Mouse (Mus musculus) lung, postnatal 14 days (tissue): ENCODE results near the gene N4bp2l2.
"Not testable (repeated sequence)": the region's sequence is repeated elsewhere in the genome, so short reads cannot be mapped to it uniquely, and the experiment has no call there.

ENCODE experiments used
- DNase-seq: peaks from one replicate; pipeline ENCODE4 v3.0.0; 2021

Gene N4bp2l2

DNA sequence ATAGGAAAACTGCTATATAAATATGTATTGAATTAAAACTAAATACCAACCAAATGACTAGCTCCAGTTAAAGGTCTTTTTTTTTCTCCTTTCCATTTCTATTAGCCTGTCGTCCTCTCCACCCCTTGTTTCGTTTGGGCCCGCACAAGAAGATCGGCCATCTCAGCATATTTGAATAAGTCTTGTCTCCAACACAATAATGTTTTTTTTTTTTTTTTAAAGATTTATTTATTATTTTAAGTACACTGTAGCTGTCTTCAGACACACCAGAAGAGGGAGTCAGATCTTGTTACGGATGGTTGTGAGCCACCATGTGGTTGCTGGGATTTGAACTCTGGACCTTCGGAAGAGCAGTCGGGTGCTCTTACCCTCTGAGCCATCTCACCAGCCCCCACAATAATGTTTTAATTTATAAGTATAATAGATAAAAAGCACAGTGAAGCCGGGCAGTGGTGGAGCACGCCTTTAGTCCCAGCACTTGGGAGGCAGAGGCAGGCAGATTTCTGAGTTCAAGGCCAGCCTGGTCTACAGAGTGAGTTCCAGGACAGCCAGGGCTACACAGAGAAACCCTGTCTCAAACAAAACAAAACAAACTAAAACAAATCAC lies at the start of gene N4bp2l2:
N4bp2l2 (minus strand) TSS at position 51 of the 607 bp plus-strand sequence.
- DNase-seq, result not testable (repeated sequence)

GRCm38 (mm10) chr5:150713431-150713830 lies 47.4 kb upstream of the N4bp2l2 start:
- peak; percentile 14 for DNase-seq

- DNase-seq, result no peak
These were observed 45.5 kb upstream of the N4bp2l2 start for GRCm38 (mm10) chr5:150711503-150711902.

DNA sequence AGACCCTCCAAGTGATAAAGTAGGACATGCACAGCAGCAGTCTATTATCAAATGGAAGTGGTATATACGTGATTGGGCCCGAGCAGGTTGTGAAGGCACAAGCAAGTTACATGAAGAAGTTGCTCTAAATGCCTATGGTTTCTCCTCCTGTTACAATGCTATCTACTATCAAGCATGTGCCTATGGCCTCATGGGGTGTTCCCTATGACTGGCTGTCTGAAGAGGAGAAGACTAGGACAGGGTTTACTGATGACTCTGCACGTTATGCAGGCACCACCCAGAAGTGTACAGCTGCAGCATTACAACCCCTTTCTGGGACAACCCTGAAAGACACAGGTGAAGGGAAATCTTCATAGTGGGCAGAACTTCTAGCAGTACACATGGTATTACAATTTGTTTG lies 41.2 kb upstream of the N4bp2l2 start:
- not testable (repeated sequence) for DNase-seq

GRCm38 (mm10) chr5:150706651-150707050 lies 40.7 kb upstream of the N4bp2l2 start:
- DNase-seq, result peak; percentile 2

GRCm38 (mm10) chr5:150702714-150703113 lies 36.7 kb upstream of the N4bp2l2 start:
- DNase-seq, result peak; percentile 51

GRCm38 (mm10) chr5:150693277-150693676 lies 27.3 kb upstream of the N4bp2l2 start:
- no peak for DNase-seq

DNA sequence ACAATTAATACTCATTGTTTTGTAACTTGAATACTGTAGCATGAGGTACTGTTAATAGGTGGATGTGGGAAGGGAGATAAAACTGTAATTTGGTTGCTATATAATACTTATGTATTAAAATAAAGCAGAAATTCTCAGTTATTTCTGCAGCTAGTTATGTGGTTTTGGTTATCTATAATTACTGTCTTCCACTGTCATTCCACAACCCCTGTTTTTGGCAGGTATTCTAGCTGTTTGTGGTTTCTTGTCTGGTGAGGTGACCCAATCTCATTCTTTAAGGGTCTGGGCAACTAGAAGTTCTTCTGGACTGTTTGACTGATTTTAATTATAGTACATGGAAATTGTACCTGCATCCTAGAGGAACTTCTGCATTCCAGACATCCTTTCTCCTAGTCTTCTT lies 24.7 kb upstream of the N4bp2l2 start:
- no peak for DNase-seq

DNA sequence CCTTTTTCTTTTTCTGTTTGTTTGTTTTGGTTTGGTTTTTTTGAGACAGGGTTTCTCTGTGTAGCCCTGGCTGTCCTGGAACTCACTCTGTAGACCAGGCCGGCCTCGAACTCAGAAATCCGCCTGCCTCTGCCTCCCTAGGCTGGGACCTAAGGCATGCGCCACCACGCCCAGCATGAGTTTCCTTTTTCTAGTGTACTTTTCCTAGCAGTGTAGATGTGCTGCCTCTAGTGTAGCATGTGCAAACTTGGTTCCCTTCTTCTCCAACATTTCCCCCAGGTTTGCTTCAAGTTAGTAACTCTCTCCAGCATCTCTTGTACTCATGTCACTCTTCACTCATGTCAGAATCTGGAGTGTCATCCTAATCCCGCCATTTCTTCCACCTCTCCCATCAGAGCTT lies 16.9 kb upstream of the N4bp2l2 start:
- not testable (repeated sequence) for DNase-seq

DNA sequence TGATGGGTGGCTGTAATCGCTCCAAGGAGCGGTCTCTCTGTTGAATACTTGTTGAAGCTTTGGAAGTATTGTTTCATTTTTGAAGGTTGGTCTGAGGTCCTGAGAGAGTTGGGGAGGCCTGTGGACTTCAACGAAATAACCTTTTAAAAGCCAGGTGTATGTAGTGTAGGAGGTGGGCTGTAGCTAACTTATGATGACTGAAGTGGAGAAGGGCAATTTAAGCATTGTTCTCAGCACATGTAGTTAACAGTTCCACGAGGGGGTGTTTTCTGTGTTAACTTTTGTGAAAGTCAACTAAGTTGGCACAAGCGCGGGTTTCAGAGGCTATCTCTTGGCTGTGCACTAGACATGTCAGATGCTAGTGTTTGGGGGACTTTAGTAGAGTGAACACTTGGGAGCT lies 8.9 kb upstream of the N4bp2l2 start:
- no peak for DNase-seq

GRCm38 (mm10) chr5:150673880-150674621 lies 8.1 kb upstream of the N4bp2l2 start:
- peak; percentile 21 for DNase-seq

- peak; percentile 95 for DNase-seq
These were observed 7.3 kb upstream of the N4bp2l2 start, which contains the start of gene Pds5b for GRCm38 (mm10) chr5:150673153-150673835. Gene Pds5b (plus strand): TSS chr5:150673739.

- DNase-seq, result no peak
These were observed 6.4 kb upstream of the N4bp2l2 start for GRCm38 (mm10) chr5:150672343-150672742.

GRCm38 (mm10) chr5:150668731-150669130 lies 2.7 kb upstream of the N4bp2l2 start:
- DNase-seq, result no peak

DNA sequence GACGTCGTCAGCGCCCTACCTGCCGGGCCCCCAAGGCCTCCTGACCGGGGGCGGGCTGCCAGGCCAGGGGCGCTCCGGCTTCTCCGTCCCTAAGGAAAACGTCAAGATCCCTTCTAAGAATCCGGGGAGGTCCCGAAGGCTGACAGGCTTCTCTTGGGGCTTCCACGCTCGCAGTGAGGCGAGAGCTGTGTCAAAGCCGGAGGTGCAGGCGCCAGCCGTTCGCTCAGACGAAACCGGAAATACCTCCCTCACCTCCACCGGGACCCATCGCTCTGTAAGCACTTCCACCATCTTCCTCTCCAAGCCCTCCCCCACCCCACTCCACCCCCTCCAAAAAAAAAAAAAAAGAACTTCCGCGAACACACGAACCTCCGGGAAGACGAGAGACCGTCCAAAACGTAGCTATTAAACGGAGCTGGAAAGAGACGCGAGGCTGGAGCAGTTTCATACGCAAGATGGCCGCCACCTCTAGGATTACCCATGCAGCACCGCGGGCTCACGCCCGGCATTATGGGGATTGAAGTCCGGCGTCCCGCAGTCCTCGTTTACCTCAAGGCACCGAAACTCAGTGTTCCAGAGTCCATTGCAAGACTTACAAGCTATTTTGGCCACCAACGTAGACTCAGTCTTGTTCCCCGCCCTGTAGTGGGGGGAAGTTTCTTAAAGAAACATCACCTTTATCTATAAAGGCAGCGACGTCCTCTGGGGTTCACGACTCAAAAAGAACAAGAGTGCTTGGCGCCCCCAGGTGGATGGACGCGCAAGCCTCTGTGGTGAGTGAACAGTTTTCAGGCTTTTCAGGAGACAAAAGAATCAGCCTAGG lies 640 bp downstream of the N4bp2l2 start:
- DNase-seq, result peak; percentile 94

DNA sequence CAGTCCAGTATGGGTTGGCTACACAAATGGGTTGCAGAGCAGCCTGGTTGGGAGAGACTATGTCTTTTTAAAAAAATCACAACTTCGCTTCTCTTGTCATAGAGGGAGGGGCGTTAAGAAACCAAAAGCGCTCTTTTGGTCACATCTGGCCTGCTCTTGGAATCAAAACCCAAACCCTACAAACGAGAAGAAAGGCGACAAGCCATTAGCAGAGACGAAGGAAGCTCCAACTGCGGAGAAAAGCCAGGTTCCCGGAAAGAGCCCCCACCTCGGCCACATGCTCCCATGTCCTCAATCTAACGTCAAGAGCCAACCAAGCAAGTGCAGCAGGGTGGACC lies 1.2 kb downstream of the N4bp2l2 start:
- DNase-seq, result no peak

DNA sequence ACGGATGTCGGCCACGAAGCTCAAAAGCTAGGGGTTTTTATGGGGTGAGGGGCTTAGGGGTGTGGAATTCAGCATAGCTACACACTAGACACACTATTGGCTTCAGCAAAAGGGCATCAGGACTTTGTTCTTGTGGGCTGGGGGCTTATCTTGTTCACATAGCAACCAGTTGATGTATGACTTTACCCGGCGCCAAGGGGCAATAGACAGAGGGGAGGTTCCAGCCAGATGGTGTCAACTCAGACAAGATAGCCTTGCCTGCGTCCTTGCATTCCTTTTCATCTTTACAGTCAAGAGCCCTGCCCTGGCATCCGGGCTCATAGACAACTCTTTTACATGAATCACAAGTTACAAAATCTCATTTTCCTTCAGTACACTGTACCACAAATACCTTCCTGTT lies 2.1 kb downstream of the N4bp2l2 start:
- not testable (repeated sequence) for DNase-seq

DNA sequence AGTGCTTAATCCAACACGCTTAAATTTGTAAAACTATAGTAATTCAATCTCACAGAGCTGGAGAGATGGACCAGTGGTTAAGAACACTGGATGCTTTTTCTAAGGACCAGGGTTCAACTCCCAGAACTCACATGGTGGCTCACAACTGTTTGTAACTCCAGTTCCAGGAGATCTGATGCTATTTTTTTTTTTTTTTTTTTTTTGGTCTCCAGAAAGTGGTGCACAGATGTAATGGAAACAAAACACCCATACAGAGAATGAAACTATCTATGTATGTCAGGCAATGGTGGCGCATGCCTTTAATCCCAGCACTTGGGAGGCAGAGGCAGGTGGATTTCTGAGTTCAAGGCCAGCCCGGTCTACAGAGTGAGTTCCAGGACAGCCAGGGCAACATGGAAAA lies 5.7 kb downstream of the N4bp2l2 start:
- DNase-seq, result not testable (repeated sequence)

- DNase-seq, result not testable (repeated sequence)
These were observed 6.6 kb downstream of the N4bp2l2 start for GRCm38 (mm10) chr5:150659425-150659824.

DNA sequence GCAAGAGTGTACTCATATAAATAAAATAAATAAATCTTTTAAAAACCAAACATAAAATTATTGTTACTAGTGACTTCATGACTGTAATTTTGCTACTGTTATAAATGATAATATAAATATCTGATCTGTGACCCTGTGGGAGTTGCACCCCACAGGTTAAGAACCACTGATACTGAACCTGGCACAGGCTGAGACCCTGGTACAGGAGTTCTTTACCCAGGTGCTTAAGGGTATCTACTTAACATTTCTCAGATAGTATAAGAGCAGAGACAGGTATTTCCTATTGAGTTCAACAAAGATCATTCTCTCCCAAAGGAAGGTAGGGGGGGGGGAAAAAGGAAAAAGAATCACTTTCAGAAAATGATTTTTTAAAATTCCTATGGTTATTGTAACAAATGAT lies 11.4 kb downstream of the N4bp2l2 start:
- DNase-seq, result no peak

- DNase-seq, result no peak
These were observed 13.4 kb downstream of the N4bp2l2 start for GRCm38 (mm10) chr5:150652578-150652977.

DNA sequence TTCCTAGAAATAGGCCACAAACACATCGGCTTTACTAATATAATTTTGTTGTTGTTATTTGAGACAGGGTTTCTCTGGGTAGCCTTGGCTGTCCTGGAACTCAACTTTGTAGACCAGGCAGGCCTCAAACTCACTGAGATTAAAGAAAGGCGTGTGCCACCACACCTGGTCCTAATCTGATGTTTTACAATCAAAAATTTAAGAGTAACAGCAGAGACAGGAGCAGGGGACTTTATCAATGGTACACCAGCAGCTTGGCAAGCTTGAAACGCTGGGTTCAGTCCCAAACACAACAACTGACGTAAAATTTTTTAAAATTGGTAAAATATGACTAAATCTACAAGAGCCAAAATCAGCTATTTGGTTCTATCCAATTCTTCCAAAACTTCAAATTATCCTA lies 21.1 kb downstream of the N4bp2l2 start:
- DNase-seq, result no peak

DNA sequence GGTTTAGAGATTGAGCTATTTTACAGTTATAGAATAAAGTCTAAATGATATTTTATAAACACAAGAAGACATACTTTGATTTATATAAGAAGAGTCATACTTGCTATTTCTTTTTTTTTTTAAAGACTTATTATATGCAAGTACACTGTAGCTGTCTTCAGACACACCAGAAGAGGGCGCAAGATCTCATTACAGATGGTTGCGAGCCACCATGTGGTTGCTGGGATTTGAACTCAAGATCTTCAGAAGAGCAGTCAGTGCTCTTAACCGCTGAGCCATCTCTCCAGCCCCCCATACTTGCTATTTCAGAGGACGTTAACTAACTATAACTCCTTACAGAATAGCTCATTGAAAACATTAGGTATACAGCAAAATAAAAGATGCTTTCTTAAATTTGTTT lies 22.6 kb downstream of the N4bp2l2 start:
- DNase-seq, result not testable (repeated sequence)
